Mouse (Mus musculus) lung, postnatal 0 days (tissue): ENCODE results near the gene Hdhd5.

Experiments used
- CTCF ChIP-seq: IDR thresholded peaks from 2 replicates; pipeline ENCODE4 v1.5.1; 2016; ENCODE audit warnings: antibody characterized with exemption, mild to moderate bottlenecking
- EP300 ChIP-seq: IDR thresholded peaks from 2 replicates; pipeline ENCODE4 v1.6.1; 2016; ENCODE audit warnings: antibody characterized with exemption, mild to moderate bottlenecking, control low read depth

GRCm38 (mm10) chr6:120556641-120557040 is 25.5 kb upstream of the Hdhd5 start:
- no peak for TF ChIP-seq EP300
- no peak for TF ChIP-seq CTCF
